ENCODE assay signal across 15 mouse cellular contexts in genomic region chr19:5492641-5493040, GRCm38 (mm10). TPM values are rescaled to one million over a fixed set of nuclear protein-coding genes. Genes with fewer than 3 reads are reported as not detected.
DNase-seq lines count a peak whose midpoint lies in the region; ATAC-seq lines count a peak whose summit lies in the region.
"Had no signal": no experiment of that assay in that cellular context is flagged by ENCODE, and none has a peak within 500 bp of the region (broad histone marks: within the 10 kb centered on the region; RNA-seq: fewer than 3 reads in every experiment).

No protein-coding gene starts in this region.

- ATAC-seq in heart, embryonic 12.5 days (ENCODE audit: insufficient number of reproducible peaks, low FRiP score), result no peak
- ATAC-seq in midbrain, embryonic 14.5 days (ENCODE audit: low FRiP score, low TSS enrichment), result no peak
- no peak for ATAC-seq in embryonic facial prominence, embryonic 13.5 days (ENCODE audit: insufficient number of reproducible peaks, insufficient read depth, low FRiP score, low TSS enrichment, low read depth)
- no peak for ATAC-seq in liver, embryonic 15.5 days (ENCODE audit: insufficient read depth)

- H3K9me3 ChIP-seq in heart, embryonic 12.5 days (replicated peaks), result no peaks in the 10 kb centered on the region
- H3K9me3 ChIP-seq in heart, embryonic 10.5 days, result no peaks in the 10 kb centered on the region
- H3K9me3 ChIP-seq in midbrain, embryonic 10.5 days (replicated peaks), result no peaks in the 10 kb centered on the region
- H3K9me3 ChIP-seq in midbrain, embryonic 14.5 days (ENCODE audit: control insufficient read depth, low read length), result no peaks in the 10 kb centered on the region
- H3K9me3 ChIP-seq in embryonic facial prominence, embryonic 13.5 days, result no peaks in the 10 kb centered on the region
- H3K9me3 ChIP-seq in liver, embryonic 15.5 days (replicated peaks), result no peaks in the 10 kb centered on the region
- H3K9me3 ChIP-seq: forebrain, embryonic 10.5 days had no signal

- peak overlapping the region; percentile 74 for H3K4me2 ChIP-seq in heart, embryonic 12.5 days
- H3K4me2 ChIP-seq in midbrain, embryonic 14.5 days (ENCODE audit: low read length), result no peak overlapping the region
- H3K4me2 ChIP-seq in embryonic facial prominence, embryonic 13.5 days, result 0 out of 2 replicates have a peak overlapping the region, but pooled peaks have one; percentile 83
- no peak overlapping the region for H3K4me2 ChIP-seq in liver, embryonic 15.5 days

- H3K9ac ChIP-seq in heart, embryonic 12.5 days, result no peak overlapping the region; the same call in 1 of the 2 replicates
- H3K9ac ChIP-seq in midbrain, embryonic 14.5 days (replicated peaks; ENCODE audit: low read length), result no peak overlapping the region
- H3K9ac ChIP-seq in embryonic facial prominence, embryonic 13.5 days, result no peak overlapping the region
- no peak overlapping the region for H3K9ac ChIP-seq in liver, embryonic 15.5 days

- H3K36me3 ChIP-seq in heart, embryonic 12.5 days, result peaks cover 54% of the 10 kb centered on the region
- peaks cover 57% of the 10 kb centered on the region for H3K36me3 ChIP-seq in heart, embryonic 10.5 days
- H3K36me3 ChIP-seq in midbrain, embryonic 10.5 days, result peaks cover 56% of the 10 kb centered on the region
- peaks cover 52% of the 10 kb centered on the region for H3K36me3 ChIP-seq in midbrain, embryonic 14.5 days (ENCODE audit: control insufficient read depth, insufficient read depth, low read length)
- peaks cover 53% of the 10 kb centered on the region for H3K36me3 ChIP-seq in embryonic facial prominence, embryonic 13.5 days
- peaks cover 59% of the 10 kb centered on the region for H3K36me3 ChIP-seq in liver, embryonic 15.5 days (replicated peaks)

- no peaks in the 10 kb centered on the region for H3K27me3 ChIP-seq in heart, embryonic 12.5 days (replicated peaks)
- no peaks in the 10 kb centered on the region for H3K27me3 ChIP-seq in heart, embryonic 10.5 days (ENCODE audit: insufficient read depth, poor library complexity, severe bottlenecking)
- H3K27me3 ChIP-seq in midbrain, embryonic 10.5 days (ENCODE audit: low read depth, poor library complexity, severe bottlenecking), result no peaks in the 10 kb centered on the region
- H3K27me3 ChIP-seq in midbrain, embryonic 14.5 days (ENCODE audit: control insufficient read depth, insufficient read depth, low read length), result no peaks in the 10 kb centered on the region
- H3K27me3 ChIP-seq in embryonic facial prominence, embryonic 13.5 days, result no peaks in the 10 kb centered on the region
- no peaks in the 10 kb centered on the region for H3K27me3 ChIP-seq in liver, embryonic 15.5 days

- 82% methylated on average over 4 of the region's 4 CpGs for WGBS in heart, embryonic 12.5 days
- 82% methylated on average over 4 of the region's 4 CpGs for WGBS in heart, embryonic 10.5 days
- 89% methylated on average over 4 of the region's 4 CpGs for WGBS in midbrain, embryonic 10.5 days
- 91% methylated on average over 4 of the region's 4 CpGs for WGBS in midbrain, embryonic 14.5 days
- 78% methylated on average over 4 of the region's 4 CpGs for WGBS in embryonic facial prominence, embryonic 13.5 days
- WGBS in liver, embryonic 15.5 days (ENCODE audit: insufficient replicate concordance), result 79% methylated on average over 4 of the region's 4 CpGs

- DNase-seq in heart, embryonic 10.5 days (ENCODE audit: low spot score), result no peak
- DNase-seq in midbrain, embryonic 10.5 days (ENCODE audit: low spot score), result no peak
- DNase-seq in midbrain, embryonic 14.5 days, result no peak
- DNase-seq in T-cell, adult 2 months (ENCODE audit: low spot score), result no peak
- DNase-seq in adipocyte (ENCODE audit: low spot score), result no peak
- DNase-seq: cerebellum, postnatal 14 days; heart, adult 18-20 months; kidney, postnatal 14 days; left cerebral cortex, postnatal 4 days; lung, adult 18-20 months had no signal

- peaks cover 22% of the 10 kb centered on the region for H3K4me1 ChIP-seq in heart, embryonic 12.5 days (replicated peaks)
- peaks cover 37% of the 10 kb centered on the region for H3K4me1 ChIP-seq in heart, embryonic 10.5 days
- peaks cover 35% of the 10 kb centered on the region for H3K4me1 ChIP-seq in midbrain, embryonic 10.5 days
- H3K4me1 ChIP-seq in midbrain, embryonic 14.5 days (ENCODE audit: control insufficient read depth, insufficient read depth, low read length), result peaks cover 16% of the 10 kb centered on the region
- H3K4me1 ChIP-seq in embryonic facial prominence, embryonic 13.5 days, result peaks cover 21% of the 10 kb centered on the region
- peaks cover 42% of the 10 kb centered on the region for H3K4me1 ChIP-seq in liver, embryonic 15.5 days (replicated peaks)

- peak overlapping the region; percentile 15 for H3K4me3 ChIP-seq in heart, embryonic 12.5 days
- no peak overlapping the region; the same call in 1 of the 2 replicates for H3K4me3 ChIP-seq in heart, embryonic 10.5 days
- H3K4me3 ChIP-seq in midbrain, embryonic 10.5 days, result peak overlapping the region; percentile 86
- no peak overlapping the region for H3K4me3 ChIP-seq in midbrain, embryonic 14.5 days (replicated peaks; ENCODE audit: low read depth, low read length)
- H3K4me3 ChIP-seq in embryonic facial prominence, embryonic 13.5 days, result no peak overlapping the region
- H3K4me3 ChIP-seq in liver, embryonic 15.5 days (replicated peaks), result 0 out of 2 replicates have a peak overlapping the region, but pooled peaks have one; percentile 97

- no peak overlapping the region for H3K27ac ChIP-seq in heart, embryonic 12.5 days (ENCODE audit: poor library complexity, severe bottlenecking)
- no peak overlapping the region for H3K27ac ChIP-seq in heart, embryonic 10.5 days
- H3K27ac ChIP-seq in midbrain, embryonic 10.5 days (replicated peaks), result no peak overlapping the region
- no peak overlapping the region for H3K27ac ChIP-seq in midbrain, embryonic 14.5 days (replicated peaks; ENCODE audit: low read depth, low read length)
- no peak overlapping the region for H3K27ac ChIP-seq in embryonic facial prominence, embryonic 13.5 days
- no peak overlapping the region for H3K27ac ChIP-seq in liver, embryonic 15.5 days (replicated peaks)
- H3K27ac ChIP-seq: forebrain, embryonic 10.5 days had no signal

RNA-seq across cellular contexts. Expression of gene Cfl1, which starts 2.4 kb away (rescaled TPM):
- polyA plus RNA-seq in heart, embryonic 12.5 days (2016; fragmentation: Nextera tagmentation; extraction: Ambion mirVana), result 1,913 and 1,997 TPM in 2 replicates
- polyA plus RNA-seq in heart, embryonic 10.5 days (2016; fragmentation: Nextera tagmentation; extraction: Ambion mirVana), result 2,322 and 2,829 TPM in 2 replicates
- polyA plus RNA-seq in midbrain, embryonic 10.5 days (2016; fragmentation: Nextera tagmentation; extraction: Ambion mirVana), result 3,131 and 3,331 TPM in 2 replicates
- 4,021 and 4,124 TPM in 2 replicates for polyA plus RNA-seq in midbrain, embryonic 14.5 days (2014; fragmentation: Nextera tagmentation; extraction: Ambion mirVana)
- polyA plus RNA-seq in embryonic facial prominence, embryonic 13.5 days (2015; fragmentation: Nextera tagmentation; extraction: Ambion mirVana), result 2,535 and 2,700 TPM in 2 replicates
- polyA plus RNA-seq in liver, embryonic 15.5 days (2015; fragmentation: Nextera tagmentation; extraction: Ambion mirVana), result 992 and 1,073 TPM in 2 replicates

RNA-seq across cellular contexts. Expression of gene Mus81, which starts 4.4 kb away (rescaled TPM):
- polyA plus RNA-seq in heart, embryonic 12.5 days (2016; fragmentation: Nextera tagmentation; extraction: Ambion mirVana), result 33.2 and 37.6 TPM in 2 replicates
- 41.7 and 44.7 TPM in 2 replicates for polyA plus RNA-seq in heart, embryonic 10.5 days (2016; fragmentation: Nextera tagmentation; extraction: Ambion mirVana)
- polyA plus RNA-seq in midbrain, embryonic 10.5 days (2016; fragmentation: Nextera tagmentation; extraction: Ambion mirVana), result 41.3 and 47.0 TPM in 2 replicates
- polyA plus RNA-seq in midbrain, embryonic 14.5 days (2014; fragmentation: Nextera tagmentation; extraction: Ambion mirVana), result 43.4 and 49.3 TPM in 2 replicates
- polyA plus RNA-seq in embryonic facial prominence, embryonic 13.5 days (2015; fragmentation: Nextera tagmentation; extraction: Ambion mirVana), result 42.5 and 43.7 TPM in 2 replicates
- 14.0 and 16.4 TPM in 2 replicates for polyA plus RNA-seq in liver, embryonic 15.5 days (2015; fragmentation: Nextera tagmentation; extraction: Ambion mirVana)

RNA-seq across cellular contexts. Expression of gene 1700020D05Rik, which starts 10.9 kb away (rescaled TPM):
- 0.23 and 0.24 TPM in 2 replicates for polyA plus RNA-seq in heart, embryonic 12.5 days (2016; fragmentation: Nextera tagmentation; extraction: Ambion mirVana)
- 0.14 and 0.25 TPM in 2 replicates for polyA plus RNA-seq in heart, embryonic 10.5 days (2016; fragmentation: Nextera tagmentation; extraction: Ambion mirVana)
- not detected in 2 replicates for polyA plus RNA-seq in midbrain, embryonic 10.5 days (2016; fragmentation: Nextera tagmentation; extraction: Ambion mirVana)
- polyA plus RNA-seq in midbrain, embryonic 14.5 days (2014; fragmentation: Nextera tagmentation; extraction: Ambion mirVana), result 0.36 TPM in 2 replicates
- not detected in 2 replicates for polyA plus RNA-seq in embryonic facial prominence, embryonic 13.5 days (2015; fragmentation: Nextera tagmentation; extraction: Ambion mirVana)
- 0.12 TPM in 1 of 2 replicates, not detected in the other for polyA plus RNA-seq in liver, embryonic 15.5 days (2015; fragmentation: Nextera tagmentation; extraction: Ambion mirVana)
- polyA plus RNA-seq: embryonic facial prominence, embryonic 11.5 days; forebrain, embryonic 10.5 days had no signal

RNA-seq across cellular contexts. Expression of gene Snx32, which starts 17.7 kb away (rescaled TPM):
- 16.3 and 16.9 TPM in 2 replicates for polyA plus RNA-seq in heart, embryonic 12.5 days (2016; fragmentation: Nextera tagmentation; extraction: Ambion mirVana)
- polyA plus RNA-seq in heart, embryonic 10.5 days (2016; fragmentation: Nextera tagmentation; extraction: Ambion mirVana), result 10.6 and 15.6 TPM in 2 replicates
- polyA plus RNA-seq in midbrain, embryonic 10.5 days (2016; fragmentation: Nextera tagmentation; extraction: Ambion mirVana), result 9.6 and 15.3 TPM in 2 replicates
- polyA plus RNA-seq in midbrain, embryonic 14.5 days (2014; fragmentation: Nextera tagmentation; extraction: Ambion mirVana), result 89.8 and 98.4 TPM in 2 replicates
- 9.7 and 11.7 TPM in 2 replicates for polyA plus RNA-seq in embryonic facial prominence, embryonic 13.5 days (2015; fragmentation: Nextera tagmentation; extraction: Ambion mirVana)
- polyA plus RNA-seq in liver, embryonic 15.5 days (2015; fragmentation: Nextera tagmentation; extraction: Ambion mirVana), result 6.8 and 7.0 TPM in 2 replicates

RNA-seq across cellular contexts. Expression of gene Efemp2, which starts 18.9 kb away (rescaled TPM):
- polyA plus RNA-seq in heart, embryonic 12.5 days (2016; fragmentation: Nextera tagmentation; extraction: Ambion mirVana), result 70.3 and 70.6 TPM in 2 replicates
- 62.7 and 92.3 TPM in 2 replicates for polyA plus RNA-seq in heart, embryonic 10.5 days (2016; fragmentation: Nextera tagmentation; extraction: Ambion mirVana)
- 67.6 and 69.1 TPM in 2 replicates for polyA plus RNA-seq in midbrain, embryonic 10.5 days (2016; fragmentation: Nextera tagmentation; extraction: Ambion mirVana)
- 18.0 and 28.7 TPM in 2 replicates for polyA plus RNA-seq in midbrain, embryonic 14.5 days (2014; fragmentation: Nextera tagmentation; extraction: Ambion mirVana)
- 200 and 207 TPM in 2 replicates for polyA plus RNA-seq in embryonic facial prominence, embryonic 13.5 days (2015; fragmentation: Nextera tagmentation; extraction: Ambion mirVana)
- polyA plus RNA-seq in liver, embryonic 15.5 days (2015; fragmentation: Nextera tagmentation; extraction: Ambion mirVana), result 16.0 and 17.5 TPM in 2 replicates

Comparison
In these comparisons a context has a peak if more than half of its experiments do, and no peak if none do; other contexts are left out.
1. H3K4me3 ChIP-seq: peak in heart, embryonic 12.5 days (single experiment), midbrain, embryonic 10.5 days (single experiment) and liver, embryonic 15.5 days (single experiment); none in heart, embryonic 10.5 days (single experiment), midbrain, embryonic 14.5 days (single experiment) and embryonic facial prominence, embryonic 13.5 days (single experiment).
2. H3K4me2 ChIP-seq: peak in heart, embryonic 12.5 days (single experiment) and embryonic facial prominence, embryonic 13.5 days (single experiment); none in midbrain, embryonic 14.5 days (single experiment) and liver, embryonic 15.5 days (single experiment).